Mouse (Mus musculus) embryo, embryonic 9.5 days (tissue): ENCODE measurements at regions not wholly inside any gene's neighbourhood (a gene's known extent, or its start where the extent isn't known, plus 50 kb on each side); places are given as distances from the start of the nearest gene placed in this dataset.
A peak's percentile ranks its signal among the peaks of the same experiment; 100 is the strongest.

Experiments used
- DNase-seq: peaks from one replicate; pipeline ENCODE4 v3.0.0-alpha.2; 2017; ENCODE audit errors: extremely low spot score

DNA sequence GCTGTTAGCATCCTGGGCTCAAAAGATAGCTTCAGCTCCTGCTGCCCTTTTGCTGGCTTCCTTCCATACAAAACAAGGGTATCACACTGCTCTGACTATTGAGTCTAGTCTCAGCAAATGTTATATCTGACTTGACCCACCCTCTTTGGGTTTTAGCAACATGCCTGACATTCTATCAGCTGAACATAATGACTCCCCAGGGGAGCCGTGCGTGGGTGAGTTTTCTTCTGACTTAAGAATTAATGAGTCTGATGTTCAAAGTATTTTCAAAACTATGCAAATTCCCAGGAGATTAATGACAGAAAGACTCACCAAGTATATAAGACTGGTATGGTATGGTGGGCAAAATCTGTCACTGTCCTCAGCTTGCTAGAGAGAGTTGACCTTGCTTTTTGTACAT is 159.0 kb downstream of the Pmp22 start:
- no peak for DNase-seq

DNA sequence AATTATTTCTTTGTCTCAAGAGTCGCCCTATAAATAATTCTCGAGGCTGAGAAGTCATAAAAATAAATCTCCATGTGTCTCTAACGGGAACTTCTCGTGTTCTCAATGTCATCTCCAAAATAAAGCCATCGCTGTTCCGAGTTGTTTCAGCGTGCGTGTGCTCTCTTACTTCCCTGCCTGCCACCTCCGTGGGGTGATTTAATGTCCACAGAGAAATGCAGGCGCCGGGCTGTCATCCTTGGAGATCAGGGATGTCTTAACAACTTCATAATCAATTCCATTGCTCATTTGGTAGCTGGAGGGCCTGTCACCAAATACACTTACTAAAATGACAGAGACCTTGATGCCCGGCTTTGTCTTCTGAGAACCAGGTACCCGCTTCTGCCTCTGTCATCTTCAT is 161.8 kb downstream of the Pmp22 start:
- no peak for DNase-seq

- no peak for DNase-seq
These were observed 164.7 kb downstream of the Pmp22 start for GRCm38 (mm10) chr11:63293485-63293884.

GRCm38 (mm10) chr11:63294476-63294875 is 165.7 kb downstream of the Pmp22 start:
- DNase-seq, result no peak

DNA sequence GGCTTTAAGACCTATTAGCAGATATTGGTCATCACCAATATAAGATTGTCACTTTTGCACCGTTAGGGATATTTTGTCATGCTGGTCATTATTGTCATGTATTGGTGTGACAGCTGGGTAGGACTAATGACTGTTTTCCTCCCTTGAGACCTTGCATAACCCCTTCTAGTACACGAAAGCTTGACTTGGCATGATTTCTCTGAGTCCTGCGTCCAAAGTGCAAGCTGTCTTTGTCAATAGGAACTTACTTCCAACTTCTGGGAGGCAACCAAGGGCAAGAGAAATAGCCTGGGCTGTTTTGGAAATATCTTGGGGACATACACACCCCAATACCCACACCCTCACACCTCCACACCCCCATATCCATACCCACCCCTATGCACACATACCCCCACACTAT is 167.7 kb downstream of the Pmp22 start:
- no peak for DNase-seq

DNA sequence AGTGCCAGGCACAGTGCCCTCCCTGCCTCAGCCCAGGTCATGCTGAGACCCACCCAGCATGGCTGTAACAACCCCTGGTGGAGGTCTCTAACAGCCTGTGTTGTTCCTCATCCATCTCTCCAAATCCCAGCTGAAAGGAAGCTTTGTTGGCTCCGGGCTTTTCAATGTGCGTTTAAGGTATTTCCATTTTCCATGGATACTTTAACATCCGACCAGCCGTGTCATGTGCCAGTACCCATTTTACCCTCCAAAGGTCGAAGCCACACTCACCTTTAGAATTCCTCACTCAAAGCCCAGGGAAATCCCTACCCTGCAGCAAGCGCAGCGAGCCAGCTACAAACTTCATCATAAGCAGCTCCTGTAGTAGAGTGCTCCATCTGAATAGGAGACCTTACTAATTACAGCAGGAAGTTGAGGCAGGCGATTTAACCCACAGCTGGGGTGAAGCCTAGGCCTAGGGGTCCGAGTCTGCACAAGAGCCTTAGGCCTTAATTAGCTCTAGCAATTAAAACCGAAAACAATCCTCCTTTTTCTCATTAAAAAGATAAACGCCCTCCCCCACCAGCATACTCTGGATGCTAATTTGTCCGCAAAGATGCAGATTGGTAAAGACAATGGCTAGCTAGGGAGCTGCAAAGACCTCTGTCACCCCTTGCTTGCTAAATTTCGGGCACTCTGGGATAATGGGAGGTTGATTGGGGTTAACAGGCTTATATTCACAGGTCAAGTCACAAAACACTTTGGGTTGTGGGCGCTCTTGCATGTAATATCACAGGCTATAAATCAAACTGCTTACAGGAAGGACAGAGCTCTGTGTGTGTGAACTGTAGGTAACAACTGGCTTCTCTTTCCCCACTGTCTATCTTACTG is 171.2 kb downstream of the Pmp22 start:
- peak; percentile 19 for DNase-seq

GRCm38 (mm10) chr11:63325166-63325565 is 196.4 kb downstream of the Pmp22 start:
- DNase-seq, result no peak

- no peak for DNase-seq
These were observed 198.1 kb downstream of the Pmp22 start for GRCm38 (mm10) chr11:63326864-63327263.

- no peak for DNase-seq
These were observed 208.7 kb downstream of the Pmp22 start for GRCm38 (mm10) chr11:63337503-63337902.

DNA sequence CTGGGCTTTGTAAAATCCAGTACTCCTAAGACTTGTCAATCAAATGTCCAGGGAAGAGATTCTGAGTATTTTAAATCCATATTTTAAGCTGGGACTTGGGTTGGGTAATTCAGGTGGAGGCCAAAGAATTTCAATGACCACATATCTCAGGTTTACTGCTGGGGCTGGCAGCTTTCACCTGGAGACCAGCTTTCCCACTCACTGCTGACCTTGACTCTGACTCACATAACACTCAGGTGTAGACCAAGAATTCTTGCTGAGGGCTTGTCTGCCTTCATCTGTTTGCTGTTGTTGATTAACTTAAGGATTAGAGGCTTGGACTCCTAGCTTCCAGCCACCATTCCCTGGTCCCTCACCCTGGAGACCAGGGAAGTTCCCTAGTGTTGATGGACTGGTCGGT is 209.5 kb downstream of the Pmp22 start:
- DNase-seq, result no peak

GRCm38 (mm10) chr11:63345653-63346052 is 216.9 kb downstream of the Pmp22 start:
- DNase-seq, result no peak

DNA sequence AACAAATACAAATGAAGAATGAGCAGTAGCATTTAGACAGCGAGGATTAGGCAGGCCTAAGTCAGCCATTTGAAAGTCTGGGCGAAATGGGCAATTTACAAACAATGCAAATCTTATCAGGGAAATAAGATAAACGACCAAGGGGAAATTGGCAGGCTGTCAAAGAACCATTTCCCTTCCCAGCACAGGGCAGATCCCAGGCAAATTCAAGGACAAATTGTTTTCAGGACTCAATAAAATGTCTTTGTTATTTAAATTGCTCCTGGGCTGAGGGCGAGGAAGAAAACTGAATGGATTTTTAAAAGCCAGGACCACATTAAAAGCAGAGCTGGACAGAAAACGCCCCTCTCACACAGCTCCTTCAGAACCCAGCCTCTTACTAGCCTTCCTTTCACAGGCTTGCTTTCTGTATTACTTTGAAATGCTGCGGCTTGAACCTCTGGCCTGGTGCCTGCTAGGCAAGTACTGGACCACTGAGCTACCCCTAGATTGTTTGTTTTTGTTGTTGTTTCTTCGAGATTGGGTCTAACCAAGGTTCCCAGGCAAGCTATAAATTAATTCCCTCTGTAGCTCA is 221.4 kb downstream of the Pmp22 start:
- DNase-seq, result no peak

DNA sequence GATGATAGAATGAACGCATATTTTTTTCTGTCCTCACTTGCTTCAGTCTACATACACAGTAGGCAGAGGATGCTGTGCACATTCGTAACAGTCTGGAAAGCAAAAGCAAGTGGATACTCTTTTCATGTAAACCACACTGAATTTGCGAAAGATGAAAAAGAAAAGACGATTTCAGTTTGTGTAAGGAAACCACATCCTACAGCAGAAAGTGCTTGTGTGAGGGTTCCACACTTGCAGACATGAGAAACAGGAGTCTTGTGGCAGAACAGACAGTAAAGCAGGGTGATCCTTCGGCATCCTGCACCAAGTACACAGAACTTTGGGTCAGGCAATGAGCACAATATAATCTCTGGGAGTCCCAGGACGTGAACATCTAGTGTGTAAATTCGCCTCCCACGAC is 223.2 kb downstream of the Pmp22 start:
- DNase-seq, result no peak

DNA sequence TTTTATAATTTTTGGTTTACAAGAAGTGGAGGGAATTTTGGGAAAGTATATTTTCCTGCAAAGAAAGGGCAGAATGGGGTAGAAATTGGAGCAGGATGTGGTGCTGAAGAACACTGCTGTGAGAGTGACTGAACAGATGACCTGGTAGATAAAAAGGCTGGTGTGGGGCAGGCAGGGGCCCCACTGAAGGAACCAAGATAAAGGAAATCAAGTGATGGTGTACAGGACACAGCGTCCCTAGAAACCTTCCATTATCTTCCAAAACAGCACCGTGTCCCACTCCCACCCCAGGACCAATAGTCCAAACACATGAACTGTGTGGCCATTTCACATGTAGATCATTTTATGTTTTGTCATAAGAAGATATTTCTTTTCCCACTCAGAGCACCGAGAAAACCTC is 224.2 kb downstream of the Pmp22 start:
- DNase-seq, result no peak

DNA sequence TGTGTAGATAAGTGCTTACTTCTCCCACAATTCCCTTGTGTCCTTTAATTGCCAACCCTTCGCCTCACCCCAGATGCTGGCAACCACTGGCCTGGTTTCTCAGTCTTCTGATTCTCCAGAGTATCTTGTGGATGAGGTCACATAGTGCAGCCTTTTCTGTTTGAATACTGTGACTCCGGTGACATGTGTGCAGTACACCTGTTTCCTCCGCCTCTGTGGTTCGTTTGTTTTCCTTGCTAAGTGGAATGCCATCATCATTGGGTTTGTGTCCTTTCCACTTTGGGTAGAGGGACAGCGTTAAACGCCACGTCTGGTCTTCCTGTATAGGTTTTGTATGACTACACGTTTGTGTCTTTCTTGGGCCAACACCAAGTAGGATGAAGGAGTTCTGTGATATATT is 224.9 kb downstream of the Pmp22 start:
- no peak for DNase-seq

GRCm38 (mm10) chr11:63357772-63358344 is 229.1 kb downstream of the Pmp22 start:
- no peak for DNase-seq

DNA sequence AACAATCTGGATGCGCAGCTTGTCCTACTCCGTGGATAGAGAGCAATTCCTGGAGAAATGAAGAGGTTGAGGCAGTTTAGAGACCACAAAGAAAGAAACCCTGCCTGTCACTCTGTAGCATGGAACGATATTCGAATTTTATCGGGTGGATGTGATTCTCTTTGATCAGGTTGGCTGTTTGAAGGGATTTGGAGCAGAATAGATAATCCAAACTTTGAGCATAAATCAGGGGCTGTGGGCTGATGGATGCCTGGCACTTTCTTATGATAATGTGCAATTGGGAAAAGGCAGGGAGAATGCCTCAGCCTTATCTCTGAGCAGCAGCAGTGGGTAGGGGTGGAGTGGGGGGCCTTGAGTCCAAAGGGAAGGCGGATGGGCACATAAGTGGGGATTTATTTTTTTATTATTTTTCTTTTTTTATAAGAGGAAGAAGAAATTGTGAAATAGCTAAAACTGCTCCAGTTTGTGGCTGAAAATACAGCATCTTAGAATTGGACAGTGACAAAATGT is 239.0 kb downstream of the Pmp22 start:
- no peak for DNase-seq

DNA sequence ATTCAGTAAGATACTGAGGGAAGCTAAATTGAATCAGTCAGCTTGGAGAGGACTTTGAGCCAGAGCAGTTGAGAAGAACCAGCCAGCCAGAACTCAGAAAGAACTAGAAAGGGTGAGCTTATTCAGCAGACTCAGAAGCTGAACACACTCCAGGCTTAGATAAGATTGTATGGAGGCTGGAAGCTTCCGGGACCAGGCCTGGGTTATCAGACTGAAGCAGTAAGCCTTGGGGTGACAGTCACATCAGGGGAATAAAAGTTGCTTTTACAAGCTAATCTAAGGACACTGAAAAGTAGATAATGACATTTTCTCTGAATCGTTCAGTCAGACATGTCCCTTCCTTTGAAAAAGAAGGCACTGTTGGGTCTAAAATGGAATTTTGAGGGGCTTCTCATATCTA is 240.7 kb downstream of the Pmp22 start:
- DNase-seq, result no peak

GRCm38 (mm10) chr11:63376311-63376710 is 247.5 kb downstream of the Pmp22 start:
- no peak for DNase-seq

DNA sequence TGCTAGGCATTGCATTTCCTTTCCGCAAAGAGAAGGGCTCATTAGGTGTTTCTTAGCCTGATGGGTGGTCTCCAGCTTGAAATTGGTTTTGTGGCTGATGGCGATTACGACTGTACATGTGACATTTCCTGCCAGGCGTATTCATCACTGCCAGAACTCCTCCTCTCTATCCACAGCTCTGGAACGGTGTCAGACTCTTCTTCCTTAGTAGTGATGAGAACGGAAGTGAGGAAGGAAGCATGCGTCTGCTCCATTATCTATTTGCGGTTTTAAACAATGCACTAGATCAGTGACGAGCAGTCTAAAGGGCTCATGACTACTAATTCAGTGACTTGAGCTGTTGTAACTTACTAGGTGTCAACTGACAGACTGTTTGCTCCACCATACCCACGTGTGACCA is 248.2 kb downstream of the Pmp22 start:
- no peak for DNase-seq

DNA sequence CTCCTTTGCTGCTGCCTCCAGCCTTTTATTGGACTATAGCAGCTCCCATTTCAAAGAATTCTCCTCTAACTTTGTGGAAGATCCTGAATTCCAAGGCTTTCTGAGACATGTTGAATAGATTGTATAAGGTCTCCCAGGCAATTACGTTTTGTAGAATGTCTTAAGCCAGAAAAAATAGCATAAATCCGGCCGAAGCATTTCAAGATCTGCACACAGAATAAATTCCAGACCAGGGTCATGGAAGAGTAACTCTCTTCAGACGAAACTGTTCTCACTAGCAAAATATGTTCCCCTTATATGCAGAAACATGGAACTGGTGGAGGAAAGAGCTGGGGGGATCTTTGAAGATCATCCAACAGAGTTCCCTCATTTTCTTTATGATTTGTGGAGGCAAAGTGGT is 259.5 kb downstream of the Pmp22 start:
- no peak for DNase-seq

DNA sequence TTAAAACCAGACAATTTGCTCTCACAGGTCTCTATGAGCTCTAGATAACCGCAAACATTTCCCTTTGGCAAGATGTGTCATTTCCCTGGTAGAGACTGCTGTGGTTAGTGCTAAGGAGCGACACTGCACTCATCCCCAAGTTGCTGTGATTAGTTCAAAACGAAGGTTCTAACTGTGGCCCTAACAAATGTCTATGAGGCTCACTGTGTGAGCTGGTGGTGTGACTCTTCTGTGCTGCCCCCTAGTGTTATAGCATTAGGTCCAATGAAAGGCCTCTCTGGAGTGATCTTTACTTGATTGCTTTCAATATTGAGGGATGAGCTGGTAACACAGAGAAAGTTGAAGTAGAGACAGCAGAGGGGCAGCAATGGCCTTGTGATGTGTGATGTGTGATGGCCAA is 262.7 kb downstream of the Pmp22 start:
- no peak for DNase-seq

DNA sequence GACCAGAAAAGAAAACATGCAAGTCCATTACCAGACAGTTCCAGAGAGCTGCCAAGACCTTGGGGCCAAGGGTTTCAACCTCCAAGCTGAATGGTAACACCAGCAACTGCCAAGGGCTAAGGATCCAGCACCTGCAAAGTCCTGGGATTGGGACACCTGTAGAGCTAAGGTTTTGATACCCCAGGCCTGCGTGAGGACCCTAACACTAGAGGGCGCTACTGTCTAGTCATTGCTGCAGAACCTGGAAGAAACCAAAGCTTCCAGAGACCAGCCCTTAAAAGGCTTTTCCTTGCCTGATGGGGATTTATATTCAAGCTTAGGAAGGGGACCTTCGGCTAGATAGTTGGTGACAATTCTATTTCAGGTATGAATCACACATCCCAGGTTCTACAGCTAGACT is 263.6 kb downstream of the Pmp22 start:
- peak; percentile 27 for DNase-seq
